Mouse (Mus musculus): ENCODE measurements at regions not wholly inside any gene's neighbourhood (a gene's known extent, or its start where the extent isn't known, plus 50 kb on each side); places are given as distances from the start of the nearest gene placed in this dataset.

DNA sequence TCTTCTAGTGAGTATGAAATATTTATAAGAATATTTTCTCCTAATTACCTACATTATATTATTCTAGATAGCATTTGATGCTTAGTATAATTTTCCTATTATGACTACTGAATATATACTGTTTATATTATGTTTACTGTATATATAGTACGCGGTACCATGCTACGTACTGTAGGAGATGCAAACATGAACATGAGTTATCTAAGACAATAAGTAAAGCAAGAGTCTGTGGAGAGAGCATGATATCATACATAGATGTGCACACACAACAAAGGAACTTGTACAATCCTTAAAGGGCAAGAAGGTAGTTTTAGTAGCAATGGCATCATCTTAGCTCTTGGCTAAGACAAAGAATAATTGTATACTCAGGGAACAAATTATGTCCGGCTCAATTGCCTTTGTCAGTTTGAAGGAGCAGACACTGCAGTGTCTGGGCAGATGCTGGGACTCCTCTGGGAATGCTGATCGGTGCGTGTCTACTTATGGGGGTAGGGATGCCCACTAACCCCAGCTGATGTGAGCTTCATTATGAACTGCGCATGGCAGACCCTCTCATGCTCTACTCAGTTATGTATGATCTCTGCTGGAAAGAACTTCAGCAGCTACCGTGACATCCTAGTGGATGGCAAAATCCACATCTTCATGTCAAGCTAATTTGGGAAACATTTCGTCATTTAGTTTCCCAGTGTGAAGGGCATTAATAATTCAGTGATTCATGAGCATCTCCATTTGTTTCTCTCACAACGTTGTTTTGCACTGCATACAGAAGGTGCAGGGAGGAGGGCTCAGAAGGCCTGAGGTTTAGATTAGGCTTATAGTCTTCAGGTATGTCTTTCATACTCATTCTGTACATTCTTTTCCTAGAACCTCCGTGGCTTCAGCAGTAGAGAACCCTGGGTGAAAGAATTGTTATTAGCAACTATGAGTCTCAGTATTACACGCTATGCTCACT is 70.8 kb upstream of the Mycbp2 start:
- no peak for ATAC-seq (ENCODE audit: insufficient number of reproducible peaks, low FRiP score, low TSS enrichment, low read depth)
- H3K4me3 ChIP-seq = no peak overlapping the region
- no peaks in the 10 kb centered on the region for H3K4me1 ChIP-seq
- WGBS = 87% methylated on average over 12 of the region's 12 CpGs
- H3K27me3 ChIP-seq = no peaks in the 10 kb centered on the region
- H3K9me3 ChIP-seq = no peaks in the 10 kb centered on the region
- H3K4me2 ChIP-seq = no peak overlapping the region
- H3K9ac ChIP-seq = no peak overlapping the region
- H3K36me3 ChIP-seq = no peaks in the 10 kb centered on the region
- no peak overlapping the region for H3K27ac ChIP-seq

GRCm38 (mm10) chr14:103404611-103405010 is 58.0 kb upstream of the Mycbp2 start:
- Histone ChIP-seq H3K4me1 (no peaks in the 10 kb centered on the region), H3K36me3 (no peaks in the 10 kb centered on the region), H3K4me2 (no peak overlapping the region), H3K4me3 (no peak overlapping the region), H3K27me3 (no peaks in the 10 kb centered on the region), H3K27ac (no peak overlapping the region), H3K9ac (no peak overlapping the region), H3K9me3 (no peaks in the 10 kb centered on the region)
- ATAC-seq (ENCODE audit: insufficient number of reproducible peaks, low FRiP score, low TSS enrichment, low read depth) = no peak
- 84% methylated on average over 2 of the region's 2 CpGs for WGBS

- Histone ChIP-seq H3K4me2 (no peak overlapping the region), H3K4me3 (no peak overlapping the region), H3K36me3 (no peaks in the 10 kb centered on the region), H3K9ac (no peak overlapping the region), H3K4me1 (no peaks in the 10 kb centered on the region), H3K9me3 (no peaks in the 10 kb centered on the region), H3K27me3 (no peaks in the 10 kb centered on the region), H3K27ac (no peak overlapping the region)
- WGBS = 68% methylated on average over 3 of the region's 3 CpGs
- no peak for ATAC-seq (ENCODE audit: insufficient number of reproducible peaks, low FRiP score, low TSS enrichment, low read depth)
Observed at GRCm38 (mm10) chr14:103403054-103403453, 56.4 kb upstream of the Mycbp2 start.

DNA sequence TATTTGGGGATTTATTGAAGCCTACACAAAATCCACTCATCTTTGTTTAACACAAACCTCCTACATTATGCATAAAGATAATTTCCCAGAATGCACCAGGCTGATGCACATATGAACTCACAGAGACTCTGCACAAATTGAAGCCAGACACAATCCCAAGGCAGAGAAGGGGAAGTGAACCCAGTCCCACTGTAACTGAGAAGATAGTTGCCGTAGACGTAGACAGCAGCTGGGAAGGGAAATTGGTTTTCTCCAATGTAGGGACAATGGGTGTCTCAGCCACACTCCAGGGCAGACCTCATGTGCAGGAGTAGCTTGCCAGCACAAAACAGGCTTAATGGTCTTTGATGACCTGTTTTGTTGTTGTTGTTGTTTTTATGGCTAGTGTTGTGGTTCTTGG is 55.4 kb upstream of the Mycbp2 start:
- H3K36me3 ChIP-seq = no peaks in the 10 kb centered on the region
- H3K27ac ChIP-seq = no peak overlapping the region
- no peaks in the 10 kb centered on the region for H3K27me3 ChIP-seq
- H3K4me2 ChIP-seq = no peak overlapping the region
- no peak overlapping the region for H3K9ac ChIP-seq
- no peak for ATAC-seq (ENCODE audit: insufficient number of reproducible peaks, low FRiP score, low TSS enrichment, low read depth)
- WGBS = 71% methylated on average over 2 of the region's 2 CpGs
- no peak overlapping the region for H3K4me3 ChIP-seq
- no peaks in the 10 kb centered on the region for H3K4me1 ChIP-seq
- H3K9me3 ChIP-seq = no peaks in the 10 kb centered on the region

- Histone ChIP-seq H3K27ac (no peak overlapping the region), H3K27me3 (no peaks in the 10 kb centered on the region), H3K36me3 (no peaks in the 10 kb centered on the region), H3K4me2 (no peak overlapping the region), H3K4me1 (no peaks in the 10 kb centered on the region), H3K9me3 (no peaks in the 10 kb centered on the region), H3K9ac (no peak overlapping the region), H3K4me3 (no peak overlapping the region)
- ATAC-seq (ENCODE audit: insufficient number of reproducible peaks, low FRiP score, low TSS enrichment, low read depth) = no peak
- 87% methylated on average over 2 of the region's 2 CpGs for WGBS
Observed at GRCm38 (mm10) chr14:103401280-103401679, 54.7 kb upstream of the Mycbp2 start.

DNA sequence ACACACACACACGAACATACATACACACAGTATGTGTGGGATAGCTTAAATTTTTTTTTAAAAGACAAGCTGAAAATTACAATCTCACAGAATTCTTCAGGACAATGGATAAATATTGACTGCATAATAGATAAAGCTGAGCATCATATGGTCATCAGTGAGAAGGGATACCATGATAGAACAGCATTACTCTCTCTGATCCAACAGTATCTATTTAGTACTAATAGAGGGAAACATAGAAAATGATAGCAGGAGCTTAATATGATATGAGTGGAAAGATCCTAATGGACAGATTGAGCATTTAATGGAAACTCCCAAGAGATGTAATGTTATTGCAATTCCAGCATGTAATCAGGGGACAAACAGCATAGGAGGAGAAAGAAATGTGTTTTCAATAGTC is 51.8 kb upstream of the Mycbp2 start:
- no peaks in the 10 kb centered on the region for H3K9me3 ChIP-seq
- H3K4me3 ChIP-seq = no peak overlapping the region
- H3K4me2 ChIP-seq = no peak overlapping the region
- H3K36me3 ChIP-seq = no peaks in the 10 kb centered on the region
- H3K27ac ChIP-seq = no peak overlapping the region
- H3K4me1 ChIP-seq = no peaks in the 10 kb centered on the region
- no peaks in the 10 kb centered on the region for H3K27me3 ChIP-seq
- no peak overlapping the region for H3K9ac ChIP-seq
- no peak for ATAC-seq (ENCODE audit: insufficient number of reproducible peaks, low FRiP score, low TSS enrichment, low read depth)
- 73% methylated on average over 1 of the region's 1 CpGs for whole genome bisulfite sequencing
